Mouse (Mus musculus) kidney, embryonic 14.5 days (tissue): ENCODE results near the gene Taco1. TPM values are rescaled to one million over a fixed set of nuclear protein-coding genes. Genes with fewer than 3 reads are reported as not detected.

Experiments used
- ATAC-seq: fragments of 200-750 bp; cut with Nextera tagmentation; 2 replicates; pipeline ENCODE4 v1.8.0; 2017; ENCODE audit warnings: moderate number of reproducible peaks, mild to moderate bottlenecking, moderate TSS enrichment, moderate library complexity; ENCODE audit not compliant: low FRiP score, low TSS enrichment
- H3K27ac ChIP-seq: fragments of 300-500 bp; sonication (generic); 2 replicates; pipeline ENCODE4 v1.5.1; 2014; ENCODE audit warnings: low read depth, mild to moderate bottlenecking, low read length, moderate library complexity, mixed read lengths
- H3K27me3 ChIP-seq: fragments of 300-500 bp; sonication (generic); 2 replicates; pipeline ENCODE4 v1.6.1; 2014; ENCODE audit warnings: mild to moderate bottlenecking, low read length; ENCODE audit not compliant: control insufficient read depth, insufficient read depth
- H3K36me3 ChIP-seq: fragments of 300-500 bp; sonication (generic); 2 replicates; pipeline ENCODE4 v1.6.1; 2014; ENCODE audit warnings: low read length, mixed read lengths; ENCODE audit not compliant: control insufficient read depth, insufficient read depth
- H3K4me1 ChIP-seq: fragments of 300-500 bp; sonication (generic); 2 replicates; pipeline ENCODE4 v1.6.1; 2014; ENCODE audit warnings: low read length, mixed read lengths; ENCODE audit not compliant: control insufficient read depth, insufficient read depth
- H3K4me2 ChIP-seq: fragments of 300-500 bp; sonication (generic); replicated peaks from 2 replicates; pipeline ENCODE4 v1.6.1; 2014; ENCODE audit warnings: low read depth, mild to moderate bottlenecking, low read length
- H3K4me3 ChIP-seq: fragments of 300-500 bp; sonication (generic); 2 replicates; pipeline ENCODE4 v1.5.1; 2014; ENCODE audit warnings: mild to moderate bottlenecking, low read length
- H3K9ac ChIP-seq: fragments of 300-500 bp; sonication (generic); 2 replicates; pipeline ENCODE4 v1.6.1; 2014; ENCODE audit warnings: low read depth, mild to moderate bottlenecking, low read length, moderate library complexity
- H3K9me3 ChIP-seq: fragments of 300-500 bp; sonication (generic); 2 replicates; pipeline ENCODE4 v1.6.1; 2016; ENCODE audit warnings: low read length; ENCODE audit not compliant: control insufficient read depth
- WGBS: fragments of 180-500 bp; shearing (Covaris S2); extraction: QIAGEN DNeasy Blood & Tissue Kit; methylation state at CpG from one replicate; pipeline ENCODE4 v1.1.7; 2014; 5-methylcytosine and 5-hydroxymethylcytosine counted together
- polyA plus RNA-seq: library from polyadenylated mRNA; unstranded; fragments of >200 nt; fragmentation: Nextera tagmentation; extraction: Ambion mirVana; gene quantifications from 2 replicates; pipeline ENCODE4 v1.2.1, GENCODE M21; 2014

Gene Taco1
- polyA plus RNA-seq, 1 experiment from 2014 or later, result 10.3 TPM

- Histone ChIP-seq H3K27ac (no peak overlapping the region), H3K4me1 (no peaks in the 10 kb centered on the region), H3K4me2 (no peak overlapping the region), H3K36me3 (peaks cover 55% of the 10 kb centered on the region), H3K27me3 (no peaks in the 10 kb centered on the region), H3K9me3 (no peaks in the 10 kb centered on the region), H3K9ac (no peak overlapping the region), H3K4me3 (no peak overlapping the region)
- WGBS, result 75% methylated on average over 3 of the region's 3 CpGs
- no peak for ATAC-seq
Measured at GRCm38 (mm10) chr11:106122736-106123135, 56.9 kb downstream of the Taco1 start.

Other genes with a start within 250 kb of the Taco1 start
- gene Cyb561, start 112.7 kb upstream of the Taco1 start, polyA plus RNA-seq, result 16.9 and 25.2 TPM in 2 replicates
- 1.4 and 4.8 TPM in 2 replicates for gene Ace, start 98.1 kb upstream of the Taco1 start, polyA plus RNA-seq
- not detected in 2 replicates for gene Ace3, start 71.4 kb upstream of the Taco1 start, polyA plus RNA-seq
- 0.10 and 0.14 TPM in 2 replicates for gene Kcnh6, start 57.9 kb upstream of the Taco1 start, polyA plus RNA-seq
- 43.7 and 68.8 TPM in 2 replicates for gene Dcaf7, start 29.2 kb upstream of the Taco1 start, polyA plus RNA-seq
- gene Map3k3, start 18.6 kb downstream of the Taco1 start, polyA plus RNA-seq, result 23.2 and 25.7 TPM in 2 replicates
- not detected in 2 replicates for gene Gm10840, start 94.8 kb downstream of the Taco1 start, polyA plus RNA-seq
- 216 and 266 TPM in 2 replicates for gene Limd2, start 94.8 kb downstream of the Taco1 start, polyA plus RNA-seq
- 29.1 and 33.5 TPM in 2 replicates for gene Strada, start 136.1 kb downstream of the Taco1 start, polyA plus RNA-seq
- 39.3 and 60.3 TPM in 2 replicates for gene Ccdc47, start 150.3 kb downstream of the Taco1 start, polyA plus RNA-seq
- 43.1 and 71.8 TPM in 2 replicates for gene Ddx42, start 150.9 kb downstream of the Taco1 start, polyA plus RNA-seq
- gene Ftsj3, start 190.0 kb downstream of the Taco1 start, polyA plus RNA-seq, result 39.1 and 72.1 TPM in 2 replicates
- 303 and 334 TPM in 2 replicates for gene Psmc5, start 190.1 kb downstream of the Taco1 start, polyA plus RNA-seq
- 54.9 and 78.6 TPM in 2 replicates for gene Smarcd2, start 206.9 kb downstream of the Taco1 start, polyA plus RNA-seq
- gene Tcam1, start 210.6 kb downstream of the Taco1 start, polyA plus RNA-seq, result 0.81 and 1.2 TPM in 2 replicates
- not detected in 2 replicates for gene Gh, start 235.8 kb downstream of the Taco1 start, polyA plus RNA-seq
- gene Cd79b, start 248.7 kb downstream of the Taco1 start, polyA plus RNA-seq, result 7.3 and 7.4 TPM in 2 replicates